Mouse (Mus musculus) small intestine, adult 2 months (tissue): ENCODE results near the gene Wdr81.

Experiments
- CTCF ChIP-seq: fragments of 200-500 bp; IDR thresholded peaks from 2 replicates; pipeline ENCODE4 v1.5.1; 2012; ENCODE audit warnings: low read depth, mild to moderate bottlenecking, control low read depth, inconsistent platforms, low read length, moderate library complexity, mixed read lengths; ENCODE audit not compliant: insufficient replicate concordance, insufficient read length; ENCODE audit errors: extremely low read depth
- POLR2A ChIP-seq: fragments of 200-500 bp; IDR thresholded peaks from 2 replicates; pipeline ENCODE4 v1.6.1; 2012; ENCODE audit warnings: low read depth, mild to moderate bottlenecking, control low read depth, inconsistent platforms, low read length, moderate library complexity

DNA sequence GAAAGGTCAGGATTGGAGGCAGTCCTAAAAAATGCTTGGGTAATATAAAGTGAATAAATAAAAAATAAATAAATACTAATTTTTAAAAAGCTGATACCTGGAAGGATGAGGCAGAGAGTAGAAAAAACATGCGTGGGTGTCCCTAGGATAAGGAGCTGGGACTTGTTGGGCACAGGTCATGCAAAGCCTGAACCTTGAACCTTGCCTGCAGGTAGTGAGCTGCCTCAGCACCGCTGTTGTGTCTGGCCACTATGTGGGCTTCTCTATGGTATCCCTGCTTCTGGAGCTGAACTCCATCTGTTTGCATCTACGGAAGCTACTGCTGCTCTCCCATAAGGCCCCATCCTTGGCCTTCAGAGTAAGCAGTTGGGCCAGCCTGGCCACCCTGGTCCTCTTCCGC is 14.7 kb upstream of the Wdr81 start:
- TF ChIP-seq CTCF (no peak), POLR2A (no peak)
